Mouse (Mus musculus): Measurements from ENCODE around the gene Ddx39. TPM values are rescaled to one million over a fixed set of nuclear protein-coding genes. Genes with fewer than 3 reads are reported as not detected.

Ddx39 gene
- total and polyA plus RNA-seq, 3 experiments = 272 to 304 (median 279) TPM

DNA sequence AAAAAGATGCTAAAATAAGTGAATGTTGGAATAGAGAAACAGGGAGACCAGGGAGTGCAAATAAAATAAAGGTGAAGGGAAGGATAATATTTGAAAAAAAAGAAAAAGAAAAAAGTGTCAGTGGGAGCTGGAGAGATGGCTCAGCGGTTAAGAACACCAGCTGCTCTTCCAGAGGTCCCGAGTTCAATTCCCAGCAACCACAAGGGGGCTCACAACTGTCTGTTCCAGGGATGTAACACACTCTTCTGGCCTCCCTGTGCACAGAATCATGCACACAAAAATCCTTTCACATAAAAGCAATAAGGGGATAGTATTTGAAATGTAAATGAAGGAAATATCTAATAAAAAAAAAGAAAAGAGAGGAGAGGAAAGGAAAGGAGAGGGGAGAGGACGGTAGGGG is 39.2 kb downstream of the Ddx39 start:
- H3K9me3 ChIP-seq (replicated peaks; ENCODE audit: insufficient read depth, low read length) = no peaks in the 10 kb centered on the region
- no peak overlapping the region for H3K4me3 ChIP-seq (ENCODE audit: control insufficient read depth in 1 of 2, insufficient read depth in 1 of 2, low read depth in 2 of 2, low read length in 2 of 2)
- H3K79me2 ChIP-seq (ENCODE audit: control insufficient read depth, insufficient read depth, low read length, poor library complexity) = no peaks in the 10 kb centered on the region
- H3K4me1 ChIP-seq (ENCODE audit: control insufficient read depth in 1 of 2, insufficient read depth in 2 of 2, low read length in 2 of 2) = no peaks in the 10 kb centered on the region
- no peak for DNase-seq (ENCODE audit: low read depth, low spot score)
- H3K27me3 ChIP-seq (ENCODE audit: control insufficient read depth in 1 of 2, insufficient read depth in 2 of 2, low read length in 2 of 2) = peaks cover 0 to 2% of the 10 kb centered on the region in 2 experiments; a peak in 2 of 4 replicates
- no peak overlapping the region for H3K9ac ChIP-seq (ENCODE audit: control insufficient read depth, low read depth, low read length, poor library complexity, severe bottlenecking)
- no peaks in the 10 kb centered on the region for H3K36me3 ChIP-seq (ENCODE audit: control insufficient read depth in 1 of 2, insufficient read depth in 2 of 2, low read length in 2 of 2)
- no peak overlapping the region for H3K27ac ChIP-seq (ENCODE audit: control insufficient read depth, low read depth, low read length)
- TF ChIP-seq SIN3A (IDR thresholded peaks at IDR 0.05; ENCODE audit: low read length) (no peak), ELF1 (IDR thresholded peaks at IDR 0.05; ENCODE audit: low read depth, low read length) (no peak), MAFK (IDR thresholded peaks at IDR 0.05; ENCODE audit: borderline replicate concordance, low read depth, low read length) (no peak), E2F4 (IDR thresholded peaks at IDR 0.05; ENCODE audit: borderline replicate concordance, low read depth, low read length) (no peak)

DNA sequence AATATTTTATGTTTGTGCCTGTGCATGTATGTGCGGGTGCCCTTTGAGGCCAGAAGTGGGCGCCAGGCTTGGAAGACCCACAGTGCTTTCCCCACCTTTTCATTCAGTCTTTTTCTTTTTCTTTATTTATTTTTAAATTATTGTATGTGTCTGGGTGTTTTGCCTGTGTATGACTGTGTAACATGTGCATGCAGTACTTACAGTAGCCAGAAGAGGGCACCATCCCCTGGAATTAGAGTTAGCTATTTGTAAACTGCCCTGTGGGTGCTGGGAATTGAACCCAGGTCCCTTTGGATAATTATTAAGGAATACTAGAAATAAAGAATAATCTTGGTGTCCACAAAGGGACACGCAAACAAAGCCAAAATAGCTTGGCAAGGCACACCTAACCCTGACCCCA is 41.3 kb downstream of the Ddx39 start:
- H3K9ac ChIP-seq (ENCODE audit: control insufficient read depth, low read depth, low read length, poor library complexity, severe bottlenecking) = no peak overlapping the region
- no peaks in the 10 kb centered on the region for H3K36me3 ChIP-seq (ENCODE audit: control insufficient read depth in 1 of 2, insufficient read depth in 2 of 2, low read length in 2 of 2)
- no peak for TF ChIP-seq JUND (IDR thresholded peaks at IDR 0.05; ENCODE audit: low read depth, low read length)
- no peak for TF ChIP-seq TCF12 (IDR thresholded peaks at IDR 0.05; ENCODE audit: low read depth, low read length)
- no peak for TF ChIP-seq POLR2AphosphoS5 (IDR thresholded peaks at IDR 0.05; ENCODE audit: borderline replicate concordance, low read depth, low read length)
- peak; percentile 41 for TF ChIP-seq SMC3 (IDR thresholded peaks at IDR 0.05; ENCODE audit: low read depth, low read length)
- TF ChIP-seq ZC3H11A (IDR thresholded peaks at IDR 0.05; ENCODE audit: low read depth, low read length) = peak; percentile 37; the same call in 1 of the 2 replicates
- TF ChIP-seq SIN3A (IDR thresholded peaks at IDR 0.05; ENCODE audit: low read length) = no peak
- TF ChIP-seq RAD21 (IDR thresholded peaks at IDR 0.05; ENCODE audit: low read depth, low read length) = peak; percentile 43
- peak; percentile 40 to 61 (median 56) for TF ChIP-seq CTCF (IDR thresholded peaks at IDR 0.05 in 2 of 3, conservative IDR thresholded peaks at IDR 0.05 in 1 of 3; ENCODE audit: control insufficient read depth in 1 of 3, insufficient read depth in 1 of 3, low read depth in 2 of 3, low read length in 3 of 3, poor library complexity in 1 of 3, severe bottlenecking in 1 of 3)
- TF ChIP-seq BHLHE40 (IDR thresholded peaks at IDR 0.05; ENCODE audit: borderline replicate concordance, low read depth, low read length) = no peak

GRCm38 (mm10) chr8:83757084-83757607 is 42.2 kb downstream of the Ddx39 start:
- Histone ChIP-seq H3K4me1 (ENCODE audit: control insufficient read depth in 1 of 2, insufficient read depth in 2 of 2, low read length in 2 of 2) (no peaks in the 10 kb centered on the region), H3K27ac (ENCODE audit: control insufficient read depth, low read depth, low read length) (no peak overlapping the region), H3K79me2 (ENCODE audit: control insufficient read depth, insufficient read depth, low read length, poor library complexity) (no peaks in the 10 kb centered on the region), H3K4me3 (ENCODE audit: control insufficient read depth in 1 of 2, insufficient read depth in 1 of 2, low read depth in 2 of 2, low read length in 2 of 2) (no peak overlapping the region), H3K9me3 (replicated peaks; ENCODE audit: insufficient read depth, low read length) (no peaks in the 10 kb centered on the region), H3K36me3 (ENCODE audit: control insufficient read depth in 1 of 2, insufficient read depth in 2 of 2, low read length in 2 of 2) (no peaks in the 10 kb centered on the region), H3K9ac (ENCODE audit: control insufficient read depth, low read depth, low read length, poor library complexity, severe bottlenecking) (no peak overlapping the region), H3K27me3 (ENCODE audit: control insufficient read depth in 1 of 2, insufficient read depth in 2 of 2, low read length in 2 of 2) (peaks cover 0 to 2% of the 10 kb centered on the region in 2 experiments; a peak in 2 of 4 replicates)
- peak; percentile 49 for DNase-seq (ENCODE audit: low read depth, low spot score)
- TF ChIP-seq KAT2A (conservative IDR thresholded peaks at IDR 0.05; ENCODE audit: low read depth, low read length) = no peak
- no peak for TF ChIP-seq USF2 (IDR thresholded peaks at IDR 0.05; ENCODE audit: borderline replicate concordance in 1 of 2, insufficient read depth in 1 of 2, low read depth in 1 of 2, low read length in 2 of 2)
- TF ChIP-seq RAD21 (IDR thresholded peaks at IDR 0.05; ENCODE audit: low read depth, low read length) = no peak
- no peak for TF ChIP-seq TBP (IDR thresholded peaks at IDR 0.05; ENCODE audit: low read depth, low read length)
- TF ChIP-seq CHD1 (IDR thresholded peaks at IDR 0.05; ENCODE audit: low read depth, low read length) = no peak
- TF ChIP-seq EP300 (IDR thresholded peaks at IDR 0.05; ENCODE audit: low read depth in 1 of 2, low read length in 2 of 2) = no peak
- TF ChIP-seq GABPA (IDR thresholded peaks at IDR 0.05; ENCODE audit: low read depth, low read length) = no peak

More for the DNA sequence above, 41.3 kb downstream of the Ddx39 start:
- Histone ChIP-seq H3K79me2 (ENCODE audit: control insufficient read depth, insufficient read depth, low read length, poor library complexity) (no peaks in the 10 kb centered on the region), H3K27me3 (ENCODE audit: control insufficient read depth in 1 of 2, insufficient read depth in 2 of 2, low read length in 2 of 2) (peaks cover 0 to 2% of the 10 kb centered on the region in 2 experiments; a peak in 2 of 4 replicates), H3K4me3 (ENCODE audit: control insufficient read depth in 1 of 2, insufficient read depth in 1 of 2, low read depth in 2 of 2, low read length in 2 of 2) (no peak overlapping the region), H3K27ac (ENCODE audit: control insufficient read depth, low read depth, low read length) (no peak overlapping the region), H3K9me3 (replicated peaks; ENCODE audit: insufficient read depth, low read length) (no peaks in the 10 kb centered on the region), H3K4me1 (ENCODE audit: control insufficient read depth in 1 of 2, insufficient read depth in 2 of 2, low read length in 2 of 2) (no peaks in the 10 kb centered on the region)
- DNase-seq (ENCODE audit: low read depth, low spot score) = peak; percentile 39
